Mouse (Mus musculus): ENCODE results near the gene Dmd.

Dmd gene

GRCm38 (mm10) chrX:84364981-84365380 lies 1416.3 kb downstream of the Dmd start:
- no peak for DNase-seq (ENCODE audit: low read depth, low spot score)

GRCm38 (mm10) chrX:84435608-84436007 lies 1486.9 kb downstream of the Dmd start:
- no peak for DNase-seq (ENCODE audit: low read depth, low spot score)

- peak; percentile 2 for DNase-seq (ENCODE audit: low read depth, low spot score)
These were observed 1487.9 kb downstream of the Dmd start for GRCm38 (mm10) chrX:84436556-84436955.

- DNase-seq (ENCODE audit: low read depth, low spot score) = peak; percentile 0
These were observed 1494.3 kb downstream of the Dmd start for GRCm38 (mm10) chrX:84442996-84443395.

- DNase-seq (ENCODE audit: low read depth, low spot score) = no peak
These were observed 1495.3 kb downstream of the Dmd start for GRCm38 (mm10) chrX:84443985-84444384.

- DNase-seq (ENCODE audit: low read depth, low spot score) = no peak
These were observed 1496.0 kb downstream of the Dmd start for GRCm38 (mm10) chrX:84444638-84445037.

GRCm38 (mm10) chrX:84454473-84454872 lies 1505.8 kb downstream of the Dmd start:
- DNase-seq (ENCODE audit: low read depth, low spot score) = peak; percentile 9

GRCm38 (mm10) chrX:84514650-84515366 lies 1566.1 kb downstream of the Dmd start:
- peak; percentile 0 for DNase-seq (ENCODE audit: low read depth, low spot score)

- DNase-seq (ENCODE audit: low read depth, low spot score) = no peak
These were observed 1603.3 kb downstream of the Dmd start for GRCm38 (mm10) chrX:84551995-84552394.

GRCm38 (mm10) chrX:84553441-84553840 lies 1604.8 kb downstream of the Dmd start:
- DNase-seq (ENCODE audit: low read depth, low spot score) = no peak

GRCm38 (mm10) chrX:84598476-84598875 lies 1649.8 kb downstream of the Dmd start:
- no peak for DNase-seq (ENCODE audit: low read depth, low spot score)

- no peak for DNase-seq (ENCODE audit: low read depth, low spot score)
These were observed 1691.8 kb downstream of the Dmd start for GRCm38 (mm10) chrX:84640446-84640845.

- peak; percentile 34 for DNase-seq (ENCODE audit: low read depth, low spot score)
These were observed 1799.0 kb downstream of the Dmd start for GRCm38 (mm10) chrX:84747683-84748082.

- peak; percentile 83 for DNase-seq (ENCODE audit: low read depth, low spot score)
These were observed 1911.5 kb downstream of the Dmd start for GRCm38 (mm10) chrX:84860012-84860647.

GRCm38 (mm10) chrX:84873090-84873489 lies 1924.4 kb downstream of the Dmd start:
- no peak for DNase-seq (ENCODE audit: low read depth, low spot score)

GRCm38 (mm10) chrX:84878125-84878524 lies 1929.5 kb downstream of the Dmd start:
- no peak for DNase-seq (ENCODE audit: low read depth, low spot score)

- no peak for DNase-seq (ENCODE audit: low read depth, low spot score)
These were observed 1984.2 kb downstream of the Dmd start for GRCm38 (mm10) chrX:84932715-84933473.

GRCm38 (mm10) chrX:84960557-84960956 lies 2011.9 kb downstream of the Dmd start:
- DNase-seq (ENCODE audit: low read depth, low spot score) = peak; percentile 12

- peak; percentile 27 for DNase-seq (ENCODE audit: low read depth, low spot score)
These were observed 2012.3 kb downstream of the Dmd start for GRCm38 (mm10) chrX:84960972-84961371.

- DNase-seq (ENCODE audit: low read depth, low spot score) = no peak
These were observed 2059.6 kb downstream of the Dmd start for GRCm38 (mm10) chrX:85008304-85008703.

- no peak for DNase-seq (ENCODE audit: low read depth, low spot score)
These were observed 2092.9 kb downstream of the Dmd start for GRCm38 (mm10) chrX:85041466-85042058.

GRCm38 (mm10) chrX:85046631-85047030 lies 2098.0 kb downstream of the Dmd start:
- DNase-seq (ENCODE audit: low read depth, low spot score) = no peak
